In the genomic region with DNA sequence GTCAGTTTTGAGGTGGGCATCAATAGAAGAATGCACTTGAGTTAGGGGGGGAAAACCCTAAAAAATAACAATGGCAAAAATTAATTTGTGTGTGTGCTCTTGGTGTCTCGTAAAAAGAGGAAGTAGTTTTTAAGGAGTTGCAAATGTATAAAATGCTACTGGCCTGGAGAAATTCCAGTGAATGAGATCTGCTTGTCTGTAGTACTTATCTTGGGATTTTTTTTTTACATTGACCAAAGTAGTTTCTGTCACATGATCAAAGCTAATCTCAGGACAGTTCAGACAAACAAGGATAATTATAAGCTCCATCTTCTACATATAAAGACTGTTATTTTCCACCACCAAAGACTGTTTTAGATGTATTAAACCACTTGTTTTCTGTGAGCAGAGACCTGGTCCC, we compare ENCODE assay signal across 24 mouse cellular contexts.
A peak's percentile ranks its signal among the peaks of the same experiment; 100 is the strongest.
DNase-seq lines count a peak whose midpoint lies in the region; ATAC-seq and TF ChIP-seq lines count a peak whose summit lies in the region.
"Had no signal": no experiment of that assay in that cellular context is flagged by ENCODE, and none has a peak within 500 bp of the region (broad histone marks: within the 10 kb centered on the region; RNA-seq: fewer than 3 reads in every experiment).

No protein-coding gene starts in this region.

- no peaks in the 10 kb centered on the region for H3K27me3 ChIP-seq in heart, adult 2 months (ENCODE audit: control insufficient read depth, insufficient read depth, low read length)
- no peaks in the 10 kb centered on the region for H3K27me3 ChIP-seq in lung, postnatal 0 days (replicated peaks; ENCODE audit: insufficient read depth, low read length)
- H3K27me3 ChIP-seq in hindbrain, embryonic 13.5 days: no peaks in the 10 kb centered on the region
- H3K27me3 ChIP-seq: embryonic facial prominence, embryonic 13.5 days; forebrain, embryonic 12.5 days; heart, embryonic 12.5 days; hindbrain, embryonic 12.5 days; limb, embryonic 15.5 days; liver, embryonic 15.5 days; stomach, embryonic 15.5 days had no signal

- no peak for TF ChIP-seq EP300 in heart, adult 2 months (IDR thresholded peaks at IDR 0.05; ENCODE audit: insufficient read depth, low read depth, low read length)
- no peak for TF ChIP-seq EP300 in lung, postnatal 0 days (IDR thresholded peaks at IDR 0.05)

- TF ChIP-seq POLR2A in heart, adult 2 months (IDR thresholded peaks at IDR 0.05; ENCODE audit: insufficient read depth, low read depth, low read length): no peak

- 56% methylated on average over 1 of the region's 1 CpGs for WGBS in heart, adult 2 months
- WGBS in lung, postnatal 0 days: 41% methylated on average over 1 of the region's 1 CpGs
- 95% methylated on average over 1 of the region's 1 CpGs for WGBS in hindbrain, embryonic 13.5 days

- no peaks in the 10 kb centered on the region for H3K9me3 ChIP-seq in lung, postnatal 0 days (ENCODE audit: low read length)
- no peaks in the 10 kb centered on the region for H3K9me3 ChIP-seq in hindbrain, embryonic 13.5 days
- H3K9me3 ChIP-seq: embryonic facial prominence, embryonic 13.5 days; forebrain, embryonic 12.5 days; heart, embryonic 12.5 days; hindbrain, embryonic 12.5 days; limb, embryonic 15.5 days; liver, embryonic 15.5 days; stomach, embryonic 15.5 days had no signal

- no peak overlapping the region for H3K4me2 ChIP-seq in lung, postnatal 0 days (replicated peaks; ENCODE audit: low read depth, low read length)
- no peak overlapping the region for H3K4me2 ChIP-seq in hindbrain, embryonic 13.5 days
- H3K4me2 ChIP-seq: embryonic facial prominence, embryonic 13.5 days; forebrain, embryonic 12.5 days; heart, embryonic 12.5 days; hindbrain, embryonic 12.5 days; limb, embryonic 15.5 days; liver, embryonic 15.5 days; midbrain, embryonic 11.5 days; stomach, embryonic 15.5 days had no signal

- H3K4me3 ChIP-seq in heart, adult 2 months: no peak overlapping the region
- H3K4me3 ChIP-seq in lung, postnatal 0 days (ENCODE audit: low read depth, low read length): no peak overlapping the region
- H3K4me3 ChIP-seq in hindbrain, embryonic 13.5 days: no peak overlapping the region
- H3K4me3 ChIP-seq: embryonic facial prominence, embryonic 13.5 days; erythroblast, embryonic 14.5 days; forebrain, embryonic 12.5 days; heart, embryonic 12.5 days; hindbrain, embryonic 12.5 days; limb, embryonic 15.5 days; liver, embryonic 15.5 days; stomach, embryonic 15.5 days had no signal

- ATAC-seq in lung, postnatal 0 days: no peak
- peak; percentile 33; the same call in 1 of the 2 replicates for ATAC-seq in megakaryocyte, adult 5-6 weeks (ENCODE audit: poor library complexity, severe bottlenecking)
- no peak for ATAC-seq in hindbrain, embryonic 13.5 days (ENCODE audit: low FRiP score)
- ATAC-seq: CD4-positive, CD25-positive, alpha-beta regulatory T cell, adult 4 months; inflammation-experienced regulatory T-cells, adult 6 months had no signal

- no peak overlapping the region for H3K9ac ChIP-seq in heart, adult 2 months (ENCODE audit: low read depth, low read length)
- H3K9ac ChIP-seq in lung, postnatal 0 days (replicated peaks; ENCODE audit: low read depth): no peak overlapping the region
- no peak overlapping the region for H3K9ac ChIP-seq in hindbrain, embryonic 13.5 days
- H3K9ac ChIP-seq: embryonic facial prominence, embryonic 13.5 days; forebrain, embryonic 12.5 days; heart, embryonic 12.5 days; hindbrain, embryonic 12.5 days; limb, embryonic 15.5 days; liver, embryonic 15.5 days; stomach, embryonic 15.5 days had no signal

- intact Hi-C loops in heart, adult 2 months (cut with DNase I): no loop called here

- TF ChIP-seq CTCF in heart, adult 2 months (IDR thresholded peaks at IDR 0.05): no peak
- no peak for TF ChIP-seq CTCF in lung, postnatal 0 days (IDR thresholded peaks at IDR 0.05)

- no peaks in the 10 kb centered on the region for H3K79me2 ChIP-seq in heart, adult 2 months (replicated peaks; ENCODE audit: control insufficient read depth, insufficient read depth, low read length)

- no peak for DNase-seq in heart, adult 2 months
- no peak for DNase-seq in heart, adult 9 months (ENCODE audit: low spot score in 2 of 2)
- DNase-seq in lung, postnatal 0 days (ENCODE audit: low spot score): peak; percentile 33
- DNase-seq in lung, postnatal 10 days: no peak
- no peak for DNase-seq in embryo, embryonic 11 days
- DNase-seq: adrenal gland, adult 8-10 months; cerebellum, adult 18-20 months; heart, postnatal 10 days; kidney, adult 8-10 months; kidney, postnatal 36 days; thymus, postnatal 36 days had no signal

- peaks cover 1% of the 10 kb centered on the region; the same call in 1 of the 2 replicates for H3K4me1 ChIP-seq in heart, adult 2 months (ENCODE audit: control insufficient read depth, insufficient read depth, low read length)
- H3K4me1 ChIP-seq in lung, postnatal 0 days (ENCODE audit: insufficient read depth, low read depth, low read length): 0 out of 2 replicates have a peak, but pooled peaks cover 3% of the 10 kb centered on the region
- no peaks in the 10 kb centered on the region for H3K4me1 ChIP-seq in hindbrain, embryonic 13.5 days (replicated peaks)
- H3K4me1 ChIP-seq: forebrain, embryonic 12.5 days; hindbrain, embryonic 12.5 days; limb, embryonic 15.5 days; stomach, embryonic 15.5 days had no signal

- no peaks in the 10 kb centered on the region; the same call in 1 of the 2 replicates for H3K36me3 ChIP-seq in heart, adult 2 months (ENCODE audit: control insufficient read depth, insufficient read depth, low read length)
- H3K36me3 ChIP-seq in lung, postnatal 0 days (ENCODE audit: insufficient read depth, low read length): no peaks in the 10 kb centered on the region
- no peaks in the 10 kb centered on the region for H3K36me3 ChIP-seq in hindbrain, embryonic 13.5 days
- H3K36me3 ChIP-seq: embryonic facial prominence, embryonic 13.5 days; forebrain, embryonic 12.5 days; heart, embryonic 12.5 days; hindbrain, embryonic 12.5 days; limb, embryonic 15.5 days; liver, embryonic 15.5 days; stomach, embryonic 15.5 days had no signal

- peak overlapping the region; percentile 42 for H3K27ac ChIP-seq in heart, adult 2 months
- H3K27ac ChIP-seq in lung, postnatal 0 days (ENCODE audit: low read length): no peak overlapping the region
- no peak overlapping the region for H3K27ac ChIP-seq in hindbrain, embryonic 13.5 days
- H3K27ac ChIP-seq: embryonic facial prominence, embryonic 13.5 days; forebrain, embryonic 12.5 days; hindbrain, embryonic 12.5 days; limb, embryonic 15.5 days; liver, embryonic 15.5 days; stomach, embryonic 15.5 days had no signal
